In the genomic region with DNA sequence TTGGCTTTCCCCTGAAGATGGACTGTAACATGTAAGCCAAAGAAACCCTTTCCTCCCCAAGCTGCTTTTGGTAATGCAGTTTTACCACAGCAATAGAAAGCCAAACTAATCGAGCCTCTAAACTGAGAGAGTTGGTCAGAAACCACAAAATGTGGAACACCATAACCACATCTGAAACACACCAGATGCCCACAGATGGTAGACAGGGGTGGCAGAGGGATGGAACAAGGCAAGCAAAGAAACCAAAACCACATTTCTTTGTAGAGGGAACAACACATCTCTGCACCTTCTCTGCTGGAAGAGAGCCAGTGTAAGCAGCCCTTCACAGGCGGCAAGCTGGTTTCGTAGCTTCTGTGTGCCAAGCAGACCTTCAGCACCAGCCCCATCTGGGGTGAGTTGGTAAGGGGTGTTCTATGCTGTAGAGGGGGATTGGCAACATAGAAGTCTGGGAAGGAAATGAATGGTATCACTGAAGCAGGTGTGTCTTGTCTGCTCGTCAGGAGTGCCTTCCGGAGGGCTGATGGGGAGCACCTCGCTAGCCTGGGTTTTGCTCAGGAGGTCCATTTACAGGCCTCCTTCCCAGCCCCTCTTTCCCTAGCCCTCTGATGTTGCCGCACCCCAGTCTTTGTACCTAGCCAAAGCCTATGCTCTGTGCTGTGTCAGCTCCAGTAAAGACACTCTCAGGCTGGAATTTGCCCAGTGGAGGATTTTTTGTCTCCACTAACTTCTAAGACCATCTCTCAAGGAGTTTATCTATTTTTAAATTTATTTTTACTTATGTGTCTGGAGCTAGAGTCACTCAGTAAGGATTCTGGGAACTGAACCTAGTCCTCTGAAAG, we compare ENCODE assay signal across 9 mouse cellular contexts. TPM values are rescaled to one million over a fixed set of nuclear protein-coding genes. Genes with fewer than 3 reads are reported as not detected.
DNase-seq lines count a peak whose midpoint lies in the region; ATAC-seq lines count a peak whose summit lies in the region.
"Had no signal": no experiment of that assay in that cellular context is flagged by ENCODE, and none has a peak within 500 bp of the region (broad histone marks: within the 10 kb centered on the region; RNA-seq: fewer than 3 reads in every experiment).

No protein-coding gene starts in this region.

- peak; percentile 25 to 30 for DNase-seq in cerebellum, postnatal 10 days
- no peak for DNase-seq in cerebellum, adult 9-10 months
- DNase-seq in A20 (ENCODE audit: low read depth, low spot score), result peak; percentile 30
- peak; percentile 27 for DNase-seq in induced T-regulatory cell, adult 2 months (ENCODE audit: low read depth)
- no peak for DNase-seq in layer of hippocampus, adult 9-10 months (ENCODE audit: low spot score)
- no peak for DNase-seq in urinary bladder, postnatal 36 days (ENCODE audit: low spot score in 2 of 2)
- no peak for DNase-seq in right cerebral cortex, postnatal 4 days

- ATAC-seq in megakaryocyte-erythroid progenitor cell, adult 5-6 weeks (replicated peaks; ENCODE audit: low FRiP score, low TSS enrichment, poor library complexity, severe bottlenecking), result peak; percentile 36; the same call in 1 of the 2 replicates
- ATAC-seq: intestine, embryonic 15.5 days had no signal

RNA-seq across cellular contexts. Expression of a gene that starts 16.7 kb away (rescaled TPM):
- 128 and 136 TPM in 2 replicates for total RNA-seq in megakaryocyte-erythroid progenitor cell, adult 5-6 weeks (2014; fragmentation: Nextera tagmentation)
- 100 and 113 TPM in 2 replicates for total RNA-seq in megakaryocyte-erythroid progenitor cell, adult 5-6 weeks (2017)

RNA-seq across cellular contexts. Expression of a gene that starts 29.4 kb away (rescaled TPM):
- total RNA-seq in megakaryocyte-erythroid progenitor cell, adult 5-6 weeks (2014; fragmentation: Nextera tagmentation), result 427 and 467 TPM in 2 replicates
- total RNA-seq in megakaryocyte-erythroid progenitor cell, adult 5-6 weeks (2017), result 212 and 218 TPM in 2 replicates

RNA-seq across cellular contexts. Expression of a gene that starts 37.8 kb away (rescaled TPM):
- 21.3 and 21.4 TPM in 2 replicates for total RNA-seq in megakaryocyte-erythroid progenitor cell, adult 5-6 weeks (2014; fragmentation: Nextera tagmentation)
- total RNA-seq in megakaryocyte-erythroid progenitor cell, adult 5-6 weeks (2017), result 15.1 and 19.0 TPM in 2 replicates

RNA-seq across cellular contexts. Expression of a gene that starts 58.4 kb away (rescaled TPM):
- 24.9 and 35.5 TPM in 2 replicates for total RNA-seq in megakaryocyte-erythroid progenitor cell, adult 5-6 weeks (2014; fragmentation: Nextera tagmentation)
- 22.7 and 27.9 TPM in 2 replicates for total RNA-seq in megakaryocyte-erythroid progenitor cell, adult 5-6 weeks (2017)

Comparison
In these comparisons a context has a peak if more than half of its experiments do, and no peak if none do; other contexts are left out.
1. DNase-seq: peak in cerebellum, postnatal 10 days (2 of 2), A20 (single experiment) and induced T-regulatory cell, adult 2 months (single experiment); none in cerebellum, adult 9-10 months (single experiment), layer of hippocampus, adult 9-10 months (single experiment), urinary bladder, postnatal 36 days (0 of 2) and right cerebral cortex, postnatal 4 days (single experiment).